10 mouse cellular contexts compared by ENCODE assay signal in the genomic region with DNA sequence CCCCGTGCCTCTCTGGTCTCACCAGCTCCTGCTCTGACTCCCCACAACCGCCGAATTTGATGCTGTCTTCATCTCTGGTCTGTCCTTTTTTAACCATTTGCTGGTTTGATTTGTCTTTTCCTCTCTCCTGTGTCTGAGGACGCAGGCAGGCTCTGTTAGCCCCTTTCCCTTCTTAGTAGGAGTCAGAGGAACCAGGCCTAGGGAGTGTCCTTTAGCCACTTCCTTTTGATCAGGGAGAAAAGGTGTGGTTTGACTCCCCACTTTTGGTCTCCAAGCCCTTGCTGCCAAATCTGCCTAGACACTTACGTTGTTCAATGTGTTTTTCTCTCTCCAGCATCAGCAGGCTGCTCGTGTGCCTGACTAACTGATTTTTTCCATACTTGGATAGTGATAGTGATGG.
A peak's percentile ranks its signal among the peaks of the same experiment; 100 is the strongest.
DNase-seq lines count a peak whose midpoint lies in the region; ATAC-seq and TF ChIP-seq lines count a peak whose summit lies in the region.
"Had no signal": no experiment of that assay in that cellular context is flagged by ENCODE, and none has a peak within 500 bp of the region (broad histone marks: within the 10 kb centered on the region; RNA-seq: fewer than 3 reads in every experiment).

No protein-coding gene starts in this region.

- H3K9me3 ChIP-seq in kidney, postnatal 0 days (replicated peaks; ENCODE audit: low read length): no peaks in the 10 kb centered on the region
- H3K9me3 ChIP-seq in embryonic facial prominence, embryonic 14.5 days (ENCODE audit: control insufficient read depth, low read length): no peaks in the 10 kb centered on the region
- H3K9me3 ChIP-seq in heart, embryonic 11.5 days (replicated peaks; ENCODE audit: control insufficient read depth, low read length): no peaks in the 10 kb centered on the region
- H3K9me3 ChIP-seq in limb, embryonic 15.5 days: no peaks in the 10 kb centered on the region
- H3K9me3 ChIP-seq: neural tube, embryonic 12.5 days had no signal

- H3K9ac ChIP-seq in kidney, postnatal 0 days (ENCODE audit: low read depth, low read length): no peak overlapping the region
- H3K9ac ChIP-seq in embryonic facial prominence, embryonic 14.5 days (ENCODE audit: low read depth, low read length): no peak overlapping the region
- H3K9ac ChIP-seq in heart, embryonic 11.5 days (ENCODE audit: low read depth, low read length): no peak overlapping the region
- H3K9ac ChIP-seq in limb, embryonic 15.5 days: no peak overlapping the region
- H3K9ac ChIP-seq: neural tube, embryonic 12.5 days had no signal

- no peak for TF ChIP-seq CTCF in kidney, postnatal 0 days (IDR thresholded peaks at IDR 0.05; ENCODE audit: low read depth)
- TF ChIP-seq CTCF in cerebellum, adult 2 months (IDR thresholded peaks at IDR 0.05; ENCODE audit: borderline replicate concordance, insufficient read depth, low read depth, low read length): no peak

- TF ChIP-seq POLR2A in cerebellum, adult 2 months (IDR thresholded peaks at IDR 0.05; ENCODE audit: borderline replicate concordance, insufficient read depth, low read length): no peak

- no peaks in the 10 kb centered on the region for H3K27me3 ChIP-seq in kidney, postnatal 0 days (ENCODE audit: insufficient read depth, low read length)
- H3K27me3 ChIP-seq in embryonic facial prominence, embryonic 14.5 days (replicated peaks; ENCODE audit: control insufficient read depth, insufficient read depth, low read length): no peaks in the 10 kb centered on the region
- no peaks in the 10 kb centered on the region for H3K27me3 ChIP-seq in heart, embryonic 11.5 days (ENCODE audit: control insufficient read depth, insufficient read depth, low read length)
- no peaks in the 10 kb centered on the region for H3K27me3 ChIP-seq in limb, embryonic 15.5 days
- H3K27me3 ChIP-seq in cerebellum, adult 2 months (ENCODE audit: control insufficient read depth, insufficient read depth, low read length): no peaks in the 10 kb centered on the region; the same call in 1 of the 2 replicates
- H3K27me3 ChIP-seq: neural tube, embryonic 12.5 days had no signal

- no peaks in the 10 kb centered on the region for H3K36me3 ChIP-seq in kidney, postnatal 0 days (ENCODE audit: insufficient read depth, low read length)
- no peaks in the 10 kb centered on the region for H3K36me3 ChIP-seq in embryonic facial prominence, embryonic 14.5 days (ENCODE audit: control insufficient read depth, insufficient read depth, low read length)
- no peaks in the 10 kb centered on the region for H3K36me3 ChIP-seq in heart, embryonic 11.5 days (ENCODE audit: control insufficient read depth, insufficient read depth, low read length)
- no peaks in the 10 kb centered on the region for H3K36me3 ChIP-seq in limb, embryonic 15.5 days
- H3K36me3 ChIP-seq: neural tube, embryonic 12.5 days had no signal

- H3K4me3 ChIP-seq in kidney, postnatal 0 days (replicated peaks; ENCODE audit: low read depth, low read length): no peak overlapping the region
- no peak overlapping the region for H3K4me3 ChIP-seq in embryonic facial prominence, embryonic 14.5 days (ENCODE audit: low read depth, low read length)
- no peak overlapping the region for H3K4me3 ChIP-seq in heart, embryonic 11.5 days (ENCODE audit: low read depth, low read length)
- no peak overlapping the region for H3K4me3 ChIP-seq in limb, embryonic 15.5 days
- no peak overlapping the region for H3K4me3 ChIP-seq in cerebellum, adult 2 months (replicated peaks; ENCODE audit: insufficient read depth, low read depth, low read length)
- H3K4me3 ChIP-seq: neural tube, embryonic 12.5 days had no signal

- no peak for ATAC-seq in kidney, postnatal 0 days (replicated peaks; ENCODE audit: low FRiP score, low read depth)
- no peak for ATAC-seq in embryonic facial prominence, embryonic 14.5 days (ENCODE audit: low read depth)
- ATAC-seq in heart, embryonic 11.5 days (replicated peaks; ENCODE audit: insufficient number of reproducible peaks, low FRiP score, low TSS enrichment): no peak
- no peak for ATAC-seq in limb, embryonic 15.5 days (ENCODE audit: insufficient number of reproducible peaks, low FRiP score, low TSS enrichment, low read depth)

- H3K4me2 ChIP-seq in kidney, postnatal 0 days (ENCODE audit: low read length): no peak overlapping the region
- no peak overlapping the region for H3K4me2 ChIP-seq in embryonic facial prominence, embryonic 14.5 days (ENCODE audit: low read depth, low read length)
- no peak overlapping the region for H3K4me2 ChIP-seq in heart, embryonic 11.5 days
- H3K4me2 ChIP-seq in limb, embryonic 15.5 days: no peak overlapping the region
- H3K4me2 ChIP-seq: neural tube, embryonic 12.5 days had no signal

- peak overlapping the region; percentile 48 for H3K27ac ChIP-seq in kidney, postnatal 0 days
- H3K27ac ChIP-seq in embryonic facial prominence, embryonic 14.5 days (replicated peaks; ENCODE audit: low read depth, low read length): 0 out of 2 replicates have a peak overlapping the region, but pooled peaks have one; percentile 36
- H3K27ac ChIP-seq in heart, embryonic 11.5 days (ENCODE audit: low read depth, low read length): peak overlapping the region; percentile 59; the same call in 1 of the 2 replicates
- H3K27ac ChIP-seq in limb, embryonic 15.5 days: 0 out of 2 replicates have a peak overlapping the region, but pooled peaks have one; percentile 28
- H3K27ac ChIP-seq in cerebellum, adult 2 months (ENCODE audit: insufficient read depth, low read length): no peak overlapping the region
- H3K27ac ChIP-seq: neural tube, embryonic 12.5 days had no signal

- no peak for DNase-seq in kidney, postnatal 0 days (ENCODE audit: low spot score)
- DNase-seq in kidney, adult 11 months: no peak
- no peak for DNase-seq in embryonic facial prominence, embryonic 14.5 days (ENCODE audit: low spot score)
- DNase-seq in ovary, postnatal 36 days (ENCODE audit: low spot score): no peak
- no peak for DNase-seq in cerebellum, adult 2 months
- DNase-seq: right cerebral cortex, postnatal 25 days; thymus, adult 18-20 months had no signal

- H3K4me1 ChIP-seq in kidney, postnatal 0 days (replicated peaks; ENCODE audit: insufficient read depth, low read length): 0 out of 2 replicates have a peak, but pooled peaks cover 6% of the 10 kb centered on the region
- no peaks in the 10 kb centered on the region; the same call in 1 of the 2 replicates for H3K4me1 ChIP-seq in embryonic facial prominence, embryonic 14.5 days (ENCODE audit: control insufficient read depth, insufficient read depth, low read length)
- peaks cover 16% of the 10 kb centered on the region for H3K4me1 ChIP-seq in heart, embryonic 11.5 days (ENCODE audit: control insufficient read depth, insufficient read depth, low read length)
- H3K4me1 ChIP-seq in limb, embryonic 15.5 days: peaks cover 12% of the 10 kb centered on the region
- H3K4me1 ChIP-seq in cerebellum, adult 2 months (ENCODE audit: control insufficient read depth, insufficient read depth, low read length): peaks cover 7% of the 10 kb centered on the region; the same call in 1 of the 2 replicates
- H3K4me1 ChIP-seq: neural tube, embryonic 12.5 days had no signal

- WGBS in kidney, postnatal 0 days: 58% methylated on average over 6 of the region's 6 CpGs
- WGBS in embryonic facial prominence, embryonic 14.5 days: 68% methylated on average over 6 of the region's 6 CpGs
- WGBS in heart, embryonic 11.5 days (ENCODE audit: insufficient replicate concordance): 47% methylated on average over 6 of the region's 6 CpGs
- 66% methylated on average over 6 of the region's 6 CpGs for WGBS in limb, embryonic 15.5 days
- 85% methylated on average over 6 of the region's 6 CpGs for WGBS in cerebellum, adult 2 months
